Mouse (Mus musculus): ENCODE data around the gene Jun. TPM values are rescaled to one million over a fixed set of nuclear protein-coding genes. Genes with fewer than 3 reads are reported as not detected.

The Jun gene
- polyA plus RNA-seq, 1 experiment from 2014 or later: 25.6 TPM

DNA sequence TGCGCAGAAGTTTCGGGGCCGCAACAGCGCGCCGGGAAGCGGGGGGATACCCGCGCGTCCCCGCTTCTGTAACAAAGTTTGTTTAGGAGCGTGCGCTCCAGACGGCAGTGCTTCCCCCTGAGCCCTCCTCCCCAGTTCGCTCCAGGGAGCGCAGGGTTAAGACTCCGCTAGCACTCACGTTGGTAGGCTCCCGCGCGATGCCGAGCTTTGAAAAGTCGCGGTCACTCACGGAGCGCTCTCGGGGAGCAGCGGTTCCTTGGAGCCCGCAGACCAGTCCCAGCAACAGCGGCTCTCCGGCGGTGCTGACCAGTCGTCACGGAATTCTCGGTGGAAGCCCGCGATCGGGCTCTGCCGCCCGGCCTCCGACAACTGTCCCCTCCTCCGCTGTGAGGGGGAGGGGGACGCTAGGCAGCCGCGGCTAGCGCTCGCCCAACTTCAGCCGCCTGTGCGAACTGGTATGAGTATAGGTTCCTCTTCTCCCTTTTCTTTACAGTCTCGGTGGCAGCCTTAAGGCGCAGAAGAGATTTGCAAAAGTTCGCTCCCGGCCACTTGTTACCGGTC is 631 bp downstream of the Jun start:
- Histone ChIP-seq H3K27ac (ENCODE audit: low read depth, low read length) (peak overlapping the region; percentile 95), H3K36me3 (ENCODE audit: control insufficient read depth, insufficient read depth, low read length) (no peaks in the 10 kb centered on the region), H3K4me2 (replicated peaks; ENCODE audit: low read depth, low read length) (peak overlapping the region; percentile 96), H3K27me3 (ENCODE audit: control insufficient read depth, insufficient read depth, low read length) (no peaks in the 10 kb centered on the region), H3K4me3 (ENCODE audit: low read depth, low read length) (peak overlapping the region; percentile 83), H3K9me3 (ENCODE audit: control insufficient read depth, low read length) (no peaks in the 10 kb centered on the region), H3K9ac (ENCODE audit: low read depth, low read length) (peak overlapping the region; percentile 92), H3K4me1 (replicated peaks; ENCODE audit: control insufficient read depth, insufficient read depth, low read length) (peaks cover 3% of the 10 kb centered on the region; the same call in 1 of the 2 replicates)
- ATAC-seq (ENCODE audit: low FRiP score) (peak; percentile 20), DNase-seq (ENCODE audit: low spot score) (peak; percentile 72)
- WGBS: under 1% methylated on average over 53 of the region's 54 CpGs

DNA sequence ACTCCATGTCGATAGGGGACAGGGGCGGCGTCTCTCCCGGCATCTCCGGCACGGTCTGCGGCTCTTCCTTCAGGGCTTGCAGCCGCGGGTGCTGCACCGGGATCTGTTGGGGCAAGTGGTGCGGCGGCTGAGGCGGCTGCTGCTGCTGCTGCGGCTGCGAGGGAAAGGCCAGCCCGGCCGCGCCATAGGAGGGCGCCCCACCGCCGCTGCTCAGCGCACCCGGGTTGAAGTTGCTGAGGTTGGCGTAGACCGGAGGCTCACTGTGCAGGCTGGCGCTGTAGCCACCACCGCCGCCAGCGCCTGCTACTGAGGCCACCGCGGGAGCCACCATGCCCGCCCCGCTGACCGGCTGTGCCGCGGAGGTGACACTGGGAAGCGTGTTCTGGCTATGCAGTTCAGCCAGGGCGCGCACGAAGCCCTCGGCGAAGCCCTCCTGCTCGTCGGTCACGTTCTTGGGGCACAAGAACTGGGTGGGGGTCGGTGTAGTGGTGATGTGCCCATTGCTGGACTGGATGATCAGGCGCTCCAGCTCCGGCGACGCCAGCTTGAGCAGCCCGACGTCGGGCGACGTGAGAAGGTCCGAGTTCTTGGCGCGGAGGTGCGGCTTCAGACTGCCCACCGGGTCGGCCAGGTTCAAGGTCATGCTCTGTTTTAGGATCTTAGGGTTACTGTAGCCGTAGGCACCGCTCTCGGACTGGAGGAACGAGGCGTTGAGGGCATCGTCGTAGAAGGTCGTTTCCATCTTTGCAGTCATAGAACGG is 1.3 kb downstream of the Jun start:
- Histone ChIP-seq H3K9me3 (ENCODE audit: control insufficient read depth, low read length) (no peaks in the 10 kb centered on the region), H3K27ac (ENCODE audit: low read depth, low read length) (peak overlapping the region; percentile 95), H3K9ac (ENCODE audit: low read depth, low read length) (peak overlapping the region; percentile 92), H3K27me3 (ENCODE audit: control insufficient read depth, insufficient read depth, low read length) (no peaks in the 10 kb centered on the region), H3K4me2 (replicated peaks; ENCODE audit: low read depth, low read length) (peak overlapping the region; percentile 96), H3K36me3 (ENCODE audit: control insufficient read depth, insufficient read depth, low read length) (no peaks in the 10 kb centered on the region), H3K4me3 (ENCODE audit: low read depth, low read length) (peak overlapping the region; percentile 83), H3K4me1 (replicated peaks; ENCODE audit: control insufficient read depth, insufficient read depth, low read length) (peaks cover 3% of the 10 kb centered on the region; the same call in 1 of the 2 replicates)
- ATAC-seq (ENCODE audit: low FRiP score): peak; percentile 9
- peak; percentile 78 for DNase-seq (ENCODE audit: low spot score)
- under 1% methylated on average over 70 of the region's 70 CpGs for WGBS

DNA sequence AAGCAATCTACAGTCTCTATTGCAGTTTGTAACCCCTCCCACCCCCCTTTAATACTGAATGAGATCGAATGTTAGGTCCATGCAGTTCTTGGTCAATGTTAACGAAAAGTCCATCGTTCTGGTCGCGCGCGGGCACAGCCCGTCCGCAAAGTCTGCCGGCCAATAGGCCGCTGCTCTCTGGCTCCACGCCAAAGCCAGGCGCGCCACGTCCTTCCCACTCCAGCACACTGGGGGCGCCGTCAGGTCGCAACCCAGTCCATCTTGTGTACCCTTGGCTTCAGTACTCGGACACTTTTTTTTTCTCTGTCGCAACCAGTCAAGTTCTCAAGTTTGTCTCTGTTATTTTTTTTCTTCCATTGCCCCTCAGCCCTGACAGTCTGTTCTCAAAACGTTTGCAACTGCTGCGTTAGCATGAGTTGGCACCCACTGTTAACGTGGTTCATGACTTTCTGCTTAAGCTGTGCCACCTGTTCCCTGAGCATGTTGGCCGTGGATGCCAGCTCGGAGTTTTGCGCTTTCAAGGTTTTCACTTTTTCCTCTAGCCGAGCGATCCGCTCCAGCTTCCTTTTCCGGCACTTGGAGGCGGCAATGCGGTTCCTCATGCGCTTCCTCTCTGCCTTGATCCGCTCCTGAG is 2.0 kb downstream of the Jun start:
- Histone ChIP-seq H3K4me1 (replicated peaks; ENCODE audit: control insufficient read depth, insufficient read depth, low read length) (peaks cover 3% of the 10 kb centered on the region; the same call in 1 of the 2 replicates), H3K4me3 (ENCODE audit: low read depth, low read length) (peak overlapping the region; percentile 83), H3K36me3 (ENCODE audit: control insufficient read depth, insufficient read depth, low read length) (no peaks in the 10 kb centered on the region), H3K27me3 (ENCODE audit: control insufficient read depth, insufficient read depth, low read length) (no peaks in the 10 kb centered on the region), H3K4me2 (replicated peaks; ENCODE audit: low read depth, low read length) (peak overlapping the region; percentile 96), H3K9me3 (ENCODE audit: control insufficient read depth, low read length) (no peaks in the 10 kb centered on the region), H3K27ac (ENCODE audit: low read depth, low read length) (peak overlapping the region; percentile 95), H3K9ac (ENCODE audit: low read depth, low read length) (peak overlapping the region; percentile 92)
- ATAC-seq (ENCODE audit: low FRiP score) (no peak), DNase-seq (ENCODE audit: low spot score) (peak; percentile 83)
- under 1% methylated on average over 34 of the region's 34 CpGs for WGBS

DNA sequence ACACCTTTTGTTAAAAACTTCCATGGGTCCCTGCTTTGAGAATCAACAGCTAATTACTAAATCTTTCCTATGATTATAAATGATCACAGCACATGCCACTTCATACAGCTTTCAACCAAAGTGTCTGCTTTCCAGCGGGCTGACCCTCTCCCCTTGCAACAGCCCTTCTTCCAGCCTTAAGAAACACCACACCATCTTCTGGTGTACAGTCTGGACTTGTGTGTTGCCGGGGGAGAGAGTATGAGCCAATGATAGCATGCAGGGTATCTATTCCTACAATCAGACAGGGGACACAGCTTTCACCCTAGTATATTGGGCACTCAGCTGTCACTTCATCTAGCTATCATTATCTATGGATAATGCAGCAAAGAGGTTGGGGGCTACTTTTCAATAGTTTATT is 2.9 kb downstream of the Jun start:
- Histone ChIP-seq H3K4me2 (replicated peaks; ENCODE audit: low read depth, low read length) (peak overlapping the region; percentile 36), H3K27me3 (ENCODE audit: control insufficient read depth, insufficient read depth, low read length) (no peaks in the 10 kb centered on the region), H3K9me3 (ENCODE audit: control insufficient read depth, low read length) (no peaks in the 10 kb centered on the region), H3K4me1 (replicated peaks; ENCODE audit: control insufficient read depth, insufficient read depth, low read length) (peaks cover 3% of the 10 kb centered on the region; the same call in 1 of the 2 replicates), H3K4me3 (ENCODE audit: low read depth, low read length) (peak overlapping the region; percentile 83), H3K9ac (ENCODE audit: low read depth, low read length) (no peak overlapping the region), H3K27ac (ENCODE audit: low read depth, low read length) (no peak overlapping the region), H3K36me3 (ENCODE audit: control insufficient read depth, insufficient read depth, low read length) (no peaks in the 10 kb centered on the region)
- no peak for DNase-seq (ENCODE audit: low spot score)
- no peak for ATAC-seq (ENCODE audit: low FRiP score)
- 54% methylated on average over 2 of the region's 2 CpGs for WGBS

DNA sequence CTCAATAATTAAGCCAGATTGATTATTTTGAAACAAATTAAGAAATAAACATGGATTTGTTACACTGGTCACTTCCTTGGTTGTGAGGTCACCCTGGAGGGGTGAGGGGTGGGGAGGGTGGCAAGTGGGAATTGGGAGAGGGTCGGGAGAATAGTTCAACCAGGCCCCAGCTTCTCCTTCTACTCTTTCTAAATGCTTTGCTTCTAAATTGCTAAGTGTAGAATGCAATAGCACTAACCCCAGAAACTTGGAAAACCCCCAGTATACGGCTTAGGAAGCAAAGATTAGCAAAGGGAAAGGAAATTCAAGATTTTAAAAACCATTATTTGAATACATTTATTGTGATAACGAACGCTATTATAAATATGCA is 3.3 kb downstream of the Jun start:
- Histone ChIP-seq H3K4me2 (replicated peaks; ENCODE audit: low read depth, low read length) (no peak overlapping the region), H3K9ac (ENCODE audit: low read depth, low read length) (no peak overlapping the region), H3K4me1 (replicated peaks; ENCODE audit: control insufficient read depth, insufficient read depth, low read length) (peaks cover 3% of the 10 kb centered on the region; the same call in 1 of the 2 replicates), H3K36me3 (ENCODE audit: control insufficient read depth, insufficient read depth, low read length) (no peaks in the 10 kb centered on the region), H3K27ac (ENCODE audit: low read depth, low read length) (no peak overlapping the region), H3K9me3 (ENCODE audit: control insufficient read depth, low read length) (no peaks in the 10 kb centered on the region), H3K27me3 (ENCODE audit: control insufficient read depth, insufficient read depth, low read length) (no peaks in the 10 kb centered on the region), H3K4me3 (ENCODE audit: low read depth, low read length) (peak overlapping the region; percentile 17)
- ATAC-seq (ENCODE audit: low FRiP score) (no peak), DNase-seq (ENCODE audit: low spot score) (no peak)
- WGBS: 69% methylated on average over 4 of the region's 4 CpGs

DNA sequence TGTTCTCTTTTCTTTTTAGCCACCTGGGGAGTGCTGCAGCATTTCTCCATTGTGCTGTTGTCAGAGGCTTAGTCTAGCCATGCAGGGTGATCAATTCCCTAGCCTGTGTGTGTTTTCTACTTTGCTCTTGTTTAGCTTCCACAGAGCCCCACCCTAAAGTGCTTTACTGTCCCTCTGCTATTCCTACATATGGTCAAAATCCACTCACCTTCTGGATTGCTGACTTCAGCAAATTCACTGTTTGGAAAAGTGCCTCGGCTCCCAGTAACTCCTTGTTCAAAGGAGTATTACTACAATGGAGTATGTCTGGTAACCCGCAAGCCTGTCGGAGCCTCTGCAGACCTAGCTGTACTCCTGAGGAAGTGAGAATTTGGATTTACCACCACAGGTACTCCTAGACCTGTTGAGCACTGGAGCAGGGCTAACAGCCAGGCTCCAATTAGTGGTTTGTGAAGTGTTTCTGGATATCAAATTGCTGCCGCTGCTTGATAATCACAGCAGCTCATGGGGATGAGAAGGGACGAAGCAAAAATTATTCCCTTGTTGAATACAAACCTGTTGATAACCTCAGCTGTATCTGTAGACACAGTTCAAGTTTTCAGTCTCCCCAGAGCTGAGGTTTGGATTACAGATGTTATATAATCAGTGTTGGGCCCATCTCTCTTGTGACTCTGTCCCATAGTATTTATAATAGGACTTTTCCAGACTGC is 3.8 kb downstream of the Jun start:
- no peaks in the 10 kb centered on the region for H3K36me3 ChIP-seq (ENCODE audit: control insufficient read depth, insufficient read depth, low read length)
- H3K4me3 ChIP-seq (ENCODE audit: low read depth, low read length): no peak overlapping the region
- no peak for ATAC-seq (ENCODE audit: low FRiP score)
- 53% methylated on average over 5 of the region's 5 CpGs for WGBS
- H3K9me3 ChIP-seq (ENCODE audit: control insufficient read depth, low read length): no peaks in the 10 kb centered on the region
- DNase-seq (ENCODE audit: low spot score): no peak
- H3K4me1 ChIP-seq (replicated peaks; ENCODE audit: control insufficient read depth, insufficient read depth, low read length): peaks cover 3% of the 10 kb centered on the region; the same call in 1 of the 2 replicates
- H3K27ac ChIP-seq (ENCODE audit: low read depth, low read length): no peak overlapping the region
- H3K4me2 ChIP-seq (replicated peaks; ENCODE audit: low read depth, low read length): no peak overlapping the region
- H3K9ac ChIP-seq (ENCODE audit: low read depth, low read length): no peak overlapping the region
- no peaks in the 10 kb centered on the region for H3K27me3 ChIP-seq (ENCODE audit: control insufficient read depth, insufficient read depth, low read length)

DNA sequence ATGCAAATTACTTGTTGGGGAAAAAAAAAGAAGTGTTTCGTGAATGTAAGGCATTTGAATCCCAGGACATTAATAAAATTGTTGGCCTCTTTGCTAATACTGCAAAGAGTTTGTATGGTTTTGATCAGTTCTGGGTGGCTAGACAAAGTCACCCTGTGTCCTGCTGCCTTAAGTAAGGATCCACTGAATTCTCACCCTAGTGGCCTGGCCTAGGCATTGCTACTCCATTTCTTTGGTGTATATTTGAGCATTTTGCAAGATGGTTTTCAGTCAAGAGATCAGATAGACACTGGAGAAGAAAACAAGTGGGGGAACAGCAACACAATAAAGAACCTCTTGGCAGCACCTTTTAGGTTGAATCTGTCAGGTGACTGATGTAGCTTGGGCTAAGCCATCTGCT is 6.9 kb downstream of the Jun start:
- H3K4me2 ChIP-seq (replicated peaks; ENCODE audit: low read depth, low read length): no peak overlapping the region
- H3K9me3 ChIP-seq (ENCODE audit: control insufficient read depth, low read length): no peaks in the 10 kb centered on the region
- peaks cover 3% of the 10 kb centered on the region; the same call in 1 of the 2 replicates for H3K4me1 ChIP-seq (replicated peaks; ENCODE audit: control insufficient read depth, insufficient read depth, low read length)
- no peak overlapping the region for H3K9ac ChIP-seq (ENCODE audit: low read depth, low read length)
- H3K27ac ChIP-seq (ENCODE audit: low read depth, low read length): no peak overlapping the region
- H3K27me3 ChIP-seq (ENCODE audit: control insufficient read depth, insufficient read depth, low read length): no peaks in the 10 kb centered on the region
- ATAC-seq (ENCODE audit: low FRiP score): no peak
- H3K4me3 ChIP-seq (ENCODE audit: low read depth, low read length): no peak overlapping the region
- 93% methylated on average over 1 of the region's 1 CpGs for WGBS
- H3K36me3 ChIP-seq (ENCODE audit: control insufficient read depth, insufficient read depth, low read length): no peaks in the 10 kb centered on the region
- DNase-seq (ENCODE audit: low spot score): no peak

DNA sequence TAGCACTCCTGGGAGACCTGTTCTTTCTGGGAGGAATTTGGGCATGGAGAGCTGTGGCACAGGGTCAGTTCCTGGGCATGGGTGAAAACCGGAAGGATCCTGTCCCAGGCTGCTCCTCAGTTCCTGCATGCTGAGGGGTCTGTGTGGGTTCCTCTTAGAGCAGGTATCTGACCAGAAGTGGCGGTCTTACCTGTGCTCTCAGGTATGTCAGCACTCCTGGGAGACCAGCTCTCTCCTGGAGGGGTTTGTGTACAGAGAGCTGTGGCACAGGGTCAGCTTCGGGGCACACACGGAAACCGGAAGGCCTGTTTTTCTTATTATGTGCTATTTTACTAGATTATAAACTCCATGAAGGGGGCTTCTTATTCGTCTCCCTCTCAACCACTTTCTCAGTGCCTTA is 7.3 kb downstream of the Jun start:
- WGBS: 90% methylated on average over 6 of the region's 6 CpGs
- H3K4me1 ChIP-seq (replicated peaks; ENCODE audit: control insufficient read depth, insufficient read depth, low read length): peaks cover 3% of the 10 kb centered on the region; the same call in 1 of the 2 replicates
- DNase-seq (ENCODE audit: low spot score) (no peak), ATAC-seq (ENCODE audit: low FRiP score) (no peak)
- H3K9me3 ChIP-seq (ENCODE audit: control insufficient read depth, low read length): no peaks in the 10 kb centered on the region
- H3K27me3 ChIP-seq (ENCODE audit: control insufficient read depth, insufficient read depth, low read length): no peaks in the 10 kb centered on the region
- H3K36me3 ChIP-seq (ENCODE audit: control insufficient read depth, insufficient read depth, low read length): no peaks in the 10 kb centered on the region
- H3K9ac ChIP-seq (ENCODE audit: low read depth, low read length): no peak overlapping the region
- H3K27ac ChIP-seq (ENCODE audit: low read depth, low read length): no peak overlapping the region
- no peak overlapping the region for H3K4me3 ChIP-seq (ENCODE audit: low read depth, low read length)
- H3K4me2 ChIP-seq (replicated peaks; ENCODE audit: low read depth, low read length): no peak overlapping the region

Measured in hindbrain, embryonic 11.5 days (tissue).